Mouse (Mus musculus): Measurements from ENCODE around the gene Cfap99. TPM values are rescaled to one million over a fixed set of nuclear protein-coding genes. Genes with fewer than 3 reads are reported as not detected.

The Cfap99 gene
- polyA plus RNA-seq, 1 experiment from 2014 or later = 0.07 TPM

- Histone ChIP-seq H3K9me3 (replicated peaks; ENCODE audit: control insufficient read depth, low read length) (no peaks in the 10 kb centered on the region), H3K4me1 (ENCODE audit: control insufficient read depth, insufficient read depth, low read length) (no peaks in the 10 kb centered on the region), H3K36me3 (ENCODE audit: control insufficient read depth, insufficient read depth, low read length) (peaks cover 14% of the 10 kb centered on the region), H3K27ac (ENCODE audit: low read depth, low read length) (no peak overlapping the region), H3K4me2 (no peak overlapping the region), H3K27me3 (ENCODE audit: control insufficient read depth, insufficient read depth, low read length) (no peaks in the 10 kb centered on the region), H3K4me3 (ENCODE audit: low read depth, low read length) (no peak overlapping the region), H3K9ac (ENCODE audit: low read depth, low read length) (no peak overlapping the region)
- ATAC-seq (replicated peaks; ENCODE audit: insufficient number of reproducible peaks, low FRiP score, low TSS enrichment) = no peak
- 92% methylated on average over 3 of the region's 3 CpGs for WGBS (ENCODE audit: insufficient replicate concordance)
Observed at GRCm38 (mm10) chr5:34360261-34360660, 71.9 kb downstream of the Cfap99 start.

- Histone ChIP-seq H3K4me1 (ENCODE audit: control insufficient read depth, insufficient read depth, low read length) (no peaks in the 10 kb centered on the region), H3K4me2 (no peak overlapping the region), H3K9ac (ENCODE audit: low read depth, low read length) (no peak overlapping the region), H3K36me3 (ENCODE audit: control insufficient read depth, insufficient read depth, low read length) (0 out of 2 replicates have a peak, but pooled peaks cover 6% of the 10 kb centered on the region), H3K4me3 (ENCODE audit: low read depth, low read length) (no peak overlapping the region), H3K27ac (ENCODE audit: low read depth, low read length) (no peak overlapping the region), H3K27me3 (ENCODE audit: control insufficient read depth, insufficient read depth, low read length) (no peaks in the 10 kb centered on the region), H3K9me3 (replicated peaks; ENCODE audit: control insufficient read depth, low read length) (no peaks in the 10 kb centered on the region)
- ATAC-seq (replicated peaks; ENCODE audit: insufficient number of reproducible peaks, low FRiP score, low TSS enrichment) = no peak
Observed at GRCm38 (mm10) chr5:34363115-34363514, 74.7 kb downstream of the Cfap99 start.

- Histone ChIP-seq H3K4me3 (ENCODE audit: low read depth, low read length) (peak overlapping the region; percentile 96), H3K36me3 (ENCODE audit: control insufficient read depth, insufficient read depth, low read length) (0 out of 2 replicates have a peak, but pooled peaks cover 2% of the 10 kb centered on the region), H3K4me2 (peak overlapping the region; percentile 74), H3K27ac (ENCODE audit: low read depth, low read length) (peak overlapping the region; percentile 85), H3K27me3 (ENCODE audit: control insufficient read depth, insufficient read depth, low read length) (no peaks in the 10 kb centered on the region), H3K4me1 (ENCODE audit: control insufficient read depth, insufficient read depth, low read length) (peaks cover 16% of the 10 kb centered on the region), H3K9ac (ENCODE audit: low read depth, low read length) (peak overlapping the region; percentile 84), H3K9me3 (replicated peaks; ENCODE audit: control insufficient read depth, low read length) (no peaks in the 10 kb centered on the region)
- ATAC-seq (replicated peaks; ENCODE audit: insufficient number of reproducible peaks, low FRiP score, low TSS enrichment) = no peak
- 60% methylated on average over 7 of the region's 7 CpGs for WGBS (ENCODE audit: insufficient replicate concordance)
Observed at GRCm38 (mm10) chr5:34368551-34369290, 80.3 kb downstream of the Cfap99 start.

GRCm38 (mm10) chr5:34369341-34370021 lies 81.1 kb downstream of the Cfap99 start, which contains the start of gene Fam193a:
Gene Fam193a, plus strand, starts transcription at chr5:34369933.
- Histone ChIP-seq H3K4me2 (peak within 1 kb of the TSS; percentile 74), H3K27ac (ENCODE audit: low read depth, low read length) (peak within 1 kb of the TSS; percentile 85), H3K27me3 (ENCODE audit: control insufficient read depth, insufficient read depth, low read length) (no peaks in the 10 kb centered on the region), H3K9me3 (replicated peaks; ENCODE audit: control insufficient read depth, low read length) (no peaks in the 10 kb centered on the region), H3K9ac (ENCODE audit: low read depth, low read length) (peak within 1 kb of the TSS; percentile 88), H3K4me1 (ENCODE audit: control insufficient read depth, insufficient read depth, low read length) (peaks cover 16% of the 10 kb centered on the region), H3K4me3 (ENCODE audit: low read depth, low read length) (peak within 1 kb of the TSS; percentile 96), H3K36me3 (ENCODE audit: control insufficient read depth, insufficient read depth, low read length) (0 out of 2 replicates have a peak, but pooled peaks cover 2% of the 10 kb centered on the region)
- WGBS (ENCODE audit: insufficient replicate concordance) = under 1% methylated on average over 58 of the region's 64 CpGs
- ATAC-seq (replicated peaks; ENCODE audit: insufficient number of reproducible peaks, low FRiP score, low TSS enrichment) = peak; percentile 98

GRCm38 (mm10) chr5:34370022-34370823 lies 81.8 kb downstream of the Cfap99 start:
- H3K4me1 ChIP-seq (ENCODE audit: control insufficient read depth, insufficient read depth, low read length) = peaks cover 16% of the 10 kb centered on the region
- peak overlapping the region; percentile 96 for H3K4me3 ChIP-seq (ENCODE audit: low read depth, low read length)
- H3K9ac ChIP-seq (ENCODE audit: low read depth, low read length) = peak overlapping the region; percentile 88
- no peak; the same call in 1 of the 2 replicates for ATAC-seq (replicated peaks; ENCODE audit: insufficient number of reproducible peaks, low FRiP score, low TSS enrichment)
- peak overlapping the region; percentile 71 for H3K4me2 ChIP-seq
- H3K27ac ChIP-seq (ENCODE audit: low read depth, low read length) = peak overlapping the region; percentile 66
- H3K27me3 ChIP-seq (ENCODE audit: control insufficient read depth, insufficient read depth, low read length) = no peaks in the 10 kb centered on the region
- no peaks in the 10 kb centered on the region for H3K36me3 ChIP-seq (ENCODE audit: control insufficient read depth, insufficient read depth, low read length)
- H3K9me3 ChIP-seq (replicated peaks; ENCODE audit: control insufficient read depth, low read length) = no peaks in the 10 kb centered on the region
- WGBS (ENCODE audit: insufficient replicate concordance) = under 1% methylated on average over 69 of the region's 114 CpGs

- peak overlapping the region; percentile 71 for H3K4me2 ChIP-seq
- H3K27me3 ChIP-seq (ENCODE audit: control insufficient read depth, insufficient read depth, low read length) = no peaks in the 10 kb centered on the region
- WGBS (ENCODE audit: insufficient replicate concordance) = 33% methylated on average over 8 of the region's 8 CpGs
- peak overlapping the region; percentile 88 for H3K9ac ChIP-seq (ENCODE audit: low read depth, low read length)
- H3K9me3 ChIP-seq (replicated peaks; ENCODE audit: control insufficient read depth, low read length) = no peaks in the 10 kb centered on the region
- H3K4me3 ChIP-seq (ENCODE audit: low read depth, low read length) = peak overlapping the region; percentile 96
- no peak for ATAC-seq (replicated peaks; ENCODE audit: insufficient number of reproducible peaks, low FRiP score, low TSS enrichment)
- H3K4me1 ChIP-seq (ENCODE audit: control insufficient read depth, insufficient read depth, low read length) = peaks cover 16% of the 10 kb centered on the region
- no peaks in the 10 kb centered on the region for H3K36me3 ChIP-seq (ENCODE audit: control insufficient read depth, insufficient read depth, low read length)
- no peak overlapping the region for H3K27ac ChIP-seq (ENCODE audit: low read depth, low read length)
Observed at GRCm38 (mm10) chr5:34370840-34371239, 82.4 kb downstream of the Cfap99 start.

- Histone ChIP-seq H3K9me3 (replicated peaks; ENCODE audit: control insufficient read depth, low read length) (no peaks in the 10 kb centered on the region), H3K4me1 (ENCODE audit: control insufficient read depth, insufficient read depth, low read length) (peaks cover 16% of the 10 kb centered on the region), H3K36me3 (ENCODE audit: control insufficient read depth, insufficient read depth, low read length) (no peaks in the 10 kb centered on the region), H3K4me2 (peak overlapping the region; percentile 2; the same call in 1 of the 2 replicates), H3K27me3 (ENCODE audit: control insufficient read depth, insufficient read depth, low read length) (no peaks in the 10 kb centered on the region), H3K27ac (ENCODE audit: low read depth, low read length) (no peak overlapping the region), H3K4me3 (ENCODE audit: low read depth, low read length) (no peak overlapping the region), H3K9ac (ENCODE audit: low read depth, low read length) (no peak overlapping the region)
- no peak for ATAC-seq (replicated peaks; ENCODE audit: insufficient number of reproducible peaks, low FRiP score, low TSS enrichment)
Observed at GRCm38 (mm10) chr5:34372141-34372540, 83.7 kb downstream of the Cfap99 start.

- no peak for ATAC-seq (replicated peaks; ENCODE audit: insufficient number of reproducible peaks, low FRiP score, low TSS enrichment)
- H3K4me2 ChIP-seq = no peak overlapping the region; the same call in 1 of the 2 replicates
- no peak overlapping the region for H3K4me3 ChIP-seq (ENCODE audit: low read depth, low read length)
- H3K27me3 ChIP-seq (ENCODE audit: control insufficient read depth, insufficient read depth, low read length) = no peaks in the 10 kb centered on the region
- no peaks in the 10 kb centered on the region for H3K9me3 ChIP-seq (replicated peaks; ENCODE audit: control insufficient read depth, low read length)
- H3K36me3 ChIP-seq (ENCODE audit: control insufficient read depth, insufficient read depth, low read length) = no peaks in the 10 kb centered on the region
- H3K4me1 ChIP-seq (ENCODE audit: control insufficient read depth, insufficient read depth, low read length) = peaks cover 16% of the 10 kb centered on the region
- H3K27ac ChIP-seq (ENCODE audit: low read depth, low read length) = no peak overlapping the region
- no peak overlapping the region for H3K9ac ChIP-seq (ENCODE audit: low read depth, low read length)
Observed at GRCm38 (mm10) chr5:34372541-34372940, 84.1 kb downstream of the Cfap99 start.

Measured in heart, embryonic 11.5 days (tissue).